Mouse (Mus musculus) heart, embryonic 16.5 days (tissue): ENCODE data around the gene Rasip1. TPM values are rescaled to one million over a fixed set of nuclear protein-coding genes. Genes with fewer than 3 reads are reported as not detected.

Source experiments
- ATAC-seq: fragments of 200-750 bp; cut with Nextera tagmentation; replicated peaks from 2 replicates; pipeline ENCODE4 v1.8.0; 2017; ENCODE audit warnings: moderate number of reproducible peaks; ENCODE audit not compliant: insufficient read depth, low FRiP score; ENCODE audit errors: extremely low read depth
- H3K27ac ChIP-seq: fragments of 300-500 bp; sonication (generic); 2 replicates; pipeline ENCODE4 v1.5.1; 2014; ENCODE audit warnings: mild to moderate bottlenecking, low read length, control low read depth, moderate library complexity
- H3K27me3 ChIP-seq: fragments of 300-500 bp; sonication (generic); 2 replicates; pipeline ENCODE4 v1.6.1; 2014; ENCODE audit warnings: low read length, mixed read lengths; ENCODE audit not compliant: control insufficient read depth, insufficient read depth
- H3K36me3 ChIP-seq: fragments of 300-500 bp; sonication (generic); 2 replicates; pipeline ENCODE4 v1.6.1; 2014; ENCODE audit not compliant: control insufficient read depth, insufficient read depth
- H3K4me1 ChIP-seq: fragments of 300-500 bp; sonication (generic); 2 replicates; pipeline ENCODE4 v1.6.1; 2014; ENCODE audit warnings: low read length, mixed read lengths; ENCODE audit not compliant: control insufficient read depth, insufficient read depth
- H3K4me2 ChIP-seq: fragments of 300-500 bp; sonication (generic); 2 replicates; pipeline ENCODE4 v1.6.1; 2014; ENCODE audit warnings: low read depth, mild to moderate bottlenecking, control low read depth, low read length
- H3K4me3 ChIP-seq: fragments of 300-500 bp; sonication (generic); 2 replicates; pipeline ENCODE4 v1.5.1; 2014; ENCODE audit warnings: mild to moderate bottlenecking, control low read depth, low read length
- H3K9ac ChIP-seq: fragments of 300-500 bp; sonication (generic); 2 replicates; pipeline ENCODE4 v1.6.1; 2014; ENCODE audit warnings: low read length, control low read depth
- H3K9me3 ChIP-seq: fragments of 300-500 bp; sonication (generic); replicated peaks from 2 replicates; pipeline ENCODE4 v1.6.1; 2016; ENCODE audit warnings: low read length; ENCODE audit not compliant: control insufficient read depth
- WGBS: fragments of 180-500 bp; shearing (Covaris S2); extraction: QIAGEN DNeasy Blood & Tissue Kit; methylation state at CpG from one replicate; pipeline ENCODE4 v1.1.7; 2014; 5-methylcytosine and 5-hydroxymethylcytosine counted together
- polyA plus RNA-seq: library from polyadenylated mRNA; unstranded; fragments of >200 nt; fragmentation: Nextera tagmentation; extraction: Ambion mirVana; gene quantifications from 2 replicates; pipeline ENCODE4 v1.2.1, GENCODE M21; 2015

Gene Rasip1
- polyA plus RNA-seq, 1 experiment from 2014 or later: 15.4 TPM

GRCm38 (mm10) chr7:45639561-45640027, 12.3 kb downstream of the Rasip1 start, which contains the start of gene Mamstr:
TSS of gene Mamstr (plus strand) at chr7:45639977.
- Histone ChIP-seq H3K9me3 (no peaks in the 10 kb centered on the region), H3K4me2 (no peak within 1 kb of the TSS; the same call in 1 of the 2 replicates), H3K36me3 (peaks cover 9% of the 10 kb centered on the region), H3K4me3 (no peak within 1 kb of the TSS), H3K27me3 (no peaks in the 10 kb centered on the region), H3K27ac (peak within 1 kb of the TSS; percentile 72), H3K9ac (no peak within 1 kb of the TSS), H3K4me1 (peaks cover 46% of the 10 kb centered on the region)
- ATAC-seq: no peak
- 37% methylated on average over 19 of the region's 19 CpGs for WGBS

GRCm38 (mm10) chr7:45640191-45640957, 13.1 kb downstream of the Rasip1 start:
- H3K36me3 ChIP-seq: peaks cover 9% of the 10 kb centered on the region
- no peak overlapping the region for H3K4me2 ChIP-seq
- H3K9me3 ChIP-seq: no peaks in the 10 kb centered on the region
- peaks cover 49% of the 10 kb centered on the region for H3K4me1 ChIP-seq
- no peak overlapping the region for H3K4me3 ChIP-seq
- 76% methylated on average over 19 of the region's 19 CpGs for WGBS
- H3K9ac ChIP-seq: no peak overlapping the region
- H3K27me3 ChIP-seq: no peaks in the 10 kb centered on the region
- H3K27ac ChIP-seq: peak overlapping the region; percentile 72
- ATAC-seq: no peak

GRCm38 (mm10) chr7:45641391-45642040, 14.2 kb downstream of the Rasip1 start:
- H3K4me3 ChIP-seq: peak overlapping the region; percentile 41
- 36% methylated on average over 16 of the region's 17 CpGs for WGBS
- H3K9ac ChIP-seq: peak overlapping the region; percentile 76
- no peaks in the 10 kb centered on the region for H3K9me3 ChIP-seq
- peak overlapping the region; percentile 72 for H3K27ac ChIP-seq
- peak overlapping the region; percentile 67 for H3K4me2 ChIP-seq
- peaks cover 4% of the 10 kb centered on the region for H3K36me3 ChIP-seq
- peaks cover 42% of the 10 kb centered on the region for H3K4me1 ChIP-seq
- no peaks in the 10 kb centered on the region for H3K27me3 ChIP-seq
- peak; percentile 33 for ATAC-seq

GRCm38 (mm10) chr7:45642083-45642482, 14.8 kb downstream of the Rasip1 start:
- no peak for ATAC-seq
- Histone ChIP-seq H3K4me1 (peaks cover 42% of the 10 kb centered on the region), H3K4me2 (peak overlapping the region; percentile 67), H3K27me3 (no peaks in the 10 kb centered on the region), H3K27ac (peak overlapping the region; percentile 72), H3K36me3 (no peaks in the 10 kb centered on the region), H3K9me3 (no peaks in the 10 kb centered on the region), H3K9ac (peak overlapping the region; percentile 76), H3K4me3 (peak overlapping the region; percentile 41)
- 60% methylated on average over 5 of the region's 5 CpGs for WGBS

GRCm38 (mm10) chr7:45642503-45643255, 15.4 kb downstream of the Rasip1 start:
- H3K4me1 ChIP-seq: peaks cover 42% of the 10 kb centered on the region
- H3K4me2 ChIP-seq: peak overlapping the region; percentile 67
- H3K36me3 ChIP-seq: no peaks in the 10 kb centered on the region
- H3K27ac ChIP-seq: peak overlapping the region; percentile 75
- 43% methylated on average over 16 of the region's 16 CpGs for WGBS
- H3K9ac ChIP-seq: peak overlapping the region; percentile 76
- peak overlapping the region; percentile 48 for H3K4me3 ChIP-seq
- ATAC-seq: no peak
- no peaks in the 10 kb centered on the region for H3K9me3 ChIP-seq
- H3K27me3 ChIP-seq: no peaks in the 10 kb centered on the region

GRCm38 (mm10) chr7:45643441-45644178, 16.3 kb downstream of the Rasip1 start:
- Histone ChIP-seq H3K27ac (peak overlapping the region; percentile 75), H3K9me3 (no peaks in the 10 kb centered on the region), H3K4me1 (peaks cover 38% of the 10 kb centered on the region), H3K4me3 (peak overlapping the region; percentile 48), H3K4me2 (peak overlapping the region; percentile 67), H3K9ac (peak overlapping the region; percentile 76), H3K36me3 (no peaks in the 10 kb centered on the region), H3K27me3 (no peaks in the 10 kb centered on the region)
- WGBS: 12% methylated on average over 28 of the region's 28 CpGs
- peak; percentile 83 for ATAC-seq

GRCm38 (mm10) chr7:45644183-45644582, 16.9 kb downstream of the Rasip1 start:
- Histone ChIP-seq H3K9ac (peak overlapping the region; percentile 6), H3K27me3 (no peaks in the 10 kb centered on the region), H3K4me3 (peak overlapping the region; percentile 48), H3K9me3 (no peaks in the 10 kb centered on the region), H3K4me1 (peaks cover 38% of the 10 kb centered on the region), H3K36me3 (no peaks in the 10 kb centered on the region), H3K4me2 (peak overlapping the region; percentile 67), H3K27ac (peak overlapping the region; percentile 75)
- no peak for ATAC-seq
- 22% methylated on average over 18 of the region's 18 CpGs for WGBS

GRCm38 (mm10) chr7:45644872-45645590, 17.7 kb downstream of the Rasip1 start:
- ATAC-seq: no peak
- Histone ChIP-seq H3K36me3 (no peaks in the 10 kb centered on the region), H3K4me1 (peaks cover 40% of the 10 kb centered on the region), H3K4me3 (no peak overlapping the region), H3K27me3 (no peaks in the 10 kb centered on the region), H3K9me3 (no peaks in the 10 kb centered on the region), H3K9ac (no peak overlapping the region), H3K27ac (no peak overlapping the region), H3K4me2 (no peak overlapping the region; the same call in 1 of the 2 replicates)
- 68% methylated on average over 6 of the region's 6 CpGs for WGBS
